Mouse (Mus musculus): ENCODE measurements around the gene Sgms2. TPM values are rescaled to one million over a fixed set of nuclear protein-coding genes. Genes with fewer than 3 reads are reported as not detected.

Gene Sgms2
- polyA plus RNA-seq, 1 experiment from 2014 or later: 1.9 TPM

DNA sequence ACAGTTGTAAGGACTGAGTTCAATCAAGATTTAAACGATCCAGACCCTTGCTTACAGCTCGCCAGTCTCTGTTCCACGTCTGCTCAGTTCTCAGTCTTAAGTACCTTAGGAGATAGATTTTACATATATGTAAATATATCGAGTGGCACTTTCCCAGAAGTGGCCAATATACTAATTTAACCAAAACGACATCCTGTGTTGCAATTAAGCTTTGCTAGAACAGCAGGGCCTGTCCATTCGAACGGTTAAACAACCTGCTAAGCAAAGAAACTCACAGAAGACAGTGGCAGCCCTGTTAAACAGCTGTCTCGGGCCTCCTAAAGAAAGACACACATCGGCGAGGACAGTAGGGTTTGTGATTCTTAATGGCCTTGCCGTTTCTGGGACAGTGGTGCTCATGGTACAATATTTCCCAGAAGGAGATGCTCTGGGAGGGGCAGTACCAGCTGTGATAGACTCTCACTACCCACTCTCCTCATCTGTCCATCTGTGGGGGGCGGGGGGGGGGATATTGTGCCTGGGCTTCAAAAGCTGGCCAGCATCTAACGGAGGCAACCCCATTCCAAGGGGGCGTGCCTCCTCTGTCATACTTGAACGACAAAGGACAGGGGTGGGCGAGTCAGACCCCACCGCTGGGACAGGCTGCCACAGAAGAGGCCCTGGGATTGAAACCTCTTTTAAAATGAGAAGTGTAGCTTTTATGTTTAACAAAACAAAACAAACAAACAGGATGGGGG is 9.1 kb downstream of the Sgms2 start:
- Histone ChIP-seq H3K27ac (no peak overlapping the region), H3K4me3 (no peak overlapping the region), H3K4me2 (replicated peaks) (no peak overlapping the region; the same call in 1 of the 2 replicates), H3K4me1 (0 out of 2 replicates have a peak, but pooled peaks cover 4% of the 10 kb centered on the region), H3K27me3 (0 out of 2 replicates have a peak, but pooled peaks cover 3% of the 10 kb centered on the region), H3K36me3 (no peaks in the 10 kb centered on the region), H3K9ac (no peak overlapping the region), H3K9me3 (replicated peaks) (no peaks in the 10 kb centered on the region)
- ATAC-seq (ENCODE audit: low FRiP score): no peak
- WGBS: 56% methylated on average over 17 of the region's 17 CpGs

- Histone ChIP-seq H3K9me3 (replicated peaks) (no peaks in the 10 kb centered on the region), H3K4me1 (0 out of 2 replicates have a peak, but pooled peaks cover 4% of the 10 kb centered on the region), H3K36me3 (no peaks in the 10 kb centered on the region), H3K4me2 (replicated peaks) (no peak overlapping the region), H3K4me3 (no peak overlapping the region), H3K27me3 (no peaks in the 10 kb centered on the region), H3K27ac (no peak overlapping the region), H3K9ac (no peak overlapping the region)
- 55% methylated on average over 3 of the region's 3 CpGs for WGBS
- ATAC-seq (ENCODE audit: low FRiP score): no peak
Observed at GRCm38 (mm10) chr3:131480659-131481058, 10.6 kb downstream of the Sgms2 start.

DNA sequence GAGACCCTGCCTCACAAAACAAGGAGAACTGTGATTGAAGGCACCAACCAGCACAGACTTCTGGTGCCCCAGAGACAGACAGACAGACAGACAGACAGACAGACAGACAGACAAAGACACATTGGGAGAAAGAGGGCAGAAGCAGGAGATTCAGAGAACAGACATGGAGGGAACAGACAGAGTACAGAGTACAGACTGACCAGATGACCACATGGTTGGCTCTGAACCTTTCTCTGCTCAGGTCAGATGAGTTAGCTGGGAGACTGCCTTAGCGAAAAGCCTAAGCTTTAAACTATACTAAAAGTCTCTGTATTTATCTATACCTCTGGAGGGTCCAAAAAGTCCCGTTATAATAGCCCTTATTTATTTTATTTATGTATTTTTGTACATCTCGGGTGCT is 11.8 kb downstream of the Sgms2 start:
- H3K27ac ChIP-seq: no peak overlapping the region
- no peak overlapping the region for H3K4me3 ChIP-seq
- H3K36me3 ChIP-seq: no peaks in the 10 kb centered on the region
- 0 out of 2 replicates have a peak, but pooled peaks cover 4% of the 10 kb centered on the region for H3K4me1 ChIP-seq
- no peak for ATAC-seq (ENCODE audit: low FRiP score)
- no peak overlapping the region for H3K9ac ChIP-seq
- no peaks in the 10 kb centered on the region for H3K9me3 ChIP-seq (replicated peaks)
- WGBS: 99% methylated on average over 3 of the region's 3 CpGs
- H3K4me2 ChIP-seq (replicated peaks): no peak overlapping the region
- no peaks in the 10 kb centered on the region for H3K27me3 ChIP-seq

GRCm38 (mm10) chr3:131476002-131476401 is 15.2 kb downstream of the Sgms2 start:
- peaks cover 9% of the 10 kb centered on the region for H3K4me1 ChIP-seq
- over 99% methylated on average over 10 of the region's 10 CpGs for WGBS

DNA sequence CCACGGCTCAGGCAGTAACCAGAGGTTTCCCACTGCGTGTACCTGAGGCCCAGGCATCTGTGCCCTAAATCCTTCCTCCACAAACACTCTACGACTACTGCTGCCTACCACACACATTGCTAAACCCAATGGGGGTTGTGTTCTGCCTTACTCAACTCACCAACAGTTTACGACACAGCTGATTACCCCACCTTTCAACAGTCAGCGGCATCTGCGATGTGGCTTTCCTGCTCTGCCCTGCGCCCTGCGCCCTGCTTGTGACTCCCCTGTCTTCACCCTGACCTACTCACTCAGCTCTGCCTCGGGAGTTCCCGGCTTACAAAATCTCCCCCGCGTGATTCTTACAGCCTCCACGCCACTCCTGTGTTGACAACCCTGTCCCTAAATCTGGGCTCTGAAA is 16.7 kb downstream of the Sgms2 start:
- no peak overlapping the region for H3K4me3 ChIP-seq
- H3K9ac ChIP-seq: no peak overlapping the region
- H3K4me2 ChIP-seq (replicated peaks): no peak overlapping the region
- peaks cover 13% of the 10 kb centered on the region for H3K4me1 ChIP-seq
- H3K36me3 ChIP-seq: no peaks in the 10 kb centered on the region
- no peaks in the 10 kb centered on the region for H3K9me3 ChIP-seq (replicated peaks)
- no peak for ATAC-seq (ENCODE audit: low FRiP score)
- H3K27me3 ChIP-seq: no peaks in the 10 kb centered on the region
- H3K27ac ChIP-seq: no peak overlapping the region
- WGBS: 75% methylated on average over 13 of the region's 13 CpGs

More at GRCm38 (mm10) chr3:131476002-131476401, 15.2 kb downstream of the Sgms2 start:
- no peaks in the 10 kb centered on the region for H3K27me3 ChIP-seq
- H3K36me3 ChIP-seq: no peaks in the 10 kb centered on the region
- H3K4me3 ChIP-seq: no peak overlapping the region
- H3K9me3 ChIP-seq (replicated peaks): no peaks in the 10 kb centered on the region
- ATAC-seq (ENCODE audit: low FRiP score): no peak
- no peak overlapping the region for H3K9ac ChIP-seq
- H3K27ac ChIP-seq: no peak overlapping the region
- H3K4me2 ChIP-seq (replicated peaks): no peak overlapping the region

DNA sequence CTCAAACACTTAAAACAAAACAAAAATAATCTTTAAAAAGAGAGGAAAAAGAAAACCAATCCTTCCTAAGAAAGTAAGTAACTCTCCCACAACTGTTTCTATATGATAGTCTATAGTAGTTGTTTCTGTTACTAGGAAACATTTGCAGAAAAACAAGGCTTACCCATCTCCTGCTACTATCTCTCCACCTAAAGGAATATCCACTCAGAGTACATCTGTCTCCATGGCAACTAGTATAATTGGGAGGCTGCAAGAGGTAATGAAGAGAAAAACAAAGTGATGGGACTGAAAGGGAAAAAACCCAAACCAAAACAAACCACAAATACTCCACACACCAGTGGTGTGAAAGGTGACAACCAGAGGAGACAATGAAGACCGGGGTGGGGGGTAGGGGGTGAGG is 17.7 kb downstream of the Sgms2 start:
- Histone ChIP-seq H3K27ac (no peak overlapping the region), H3K4me2 (replicated peaks) (no peak overlapping the region), H3K4me3 (no peak overlapping the region), H3K9ac (no peak overlapping the region), H3K9me3 (replicated peaks) (no peaks in the 10 kb centered on the region), H3K4me1 (peaks cover 13% of the 10 kb centered on the region), H3K36me3 (no peaks in the 10 kb centered on the region), H3K27me3 (no peaks in the 10 kb centered on the region)
- no peak for ATAC-seq (ENCODE audit: low FRiP score)
- 14% methylated on average over 1 of the region's 1 CpGs for WGBS

GRCm38 (mm10) chr3:131471836-131472235 is 19.4 kb downstream of the Sgms2 start:
- Histone ChIP-seq H3K4me2 (replicated peaks) (no peak overlapping the region), H3K4me1 (peaks cover 13% of the 10 kb centered on the region)
- ATAC-seq (ENCODE audit: low FRiP score): peak; percentile 65

DNA sequence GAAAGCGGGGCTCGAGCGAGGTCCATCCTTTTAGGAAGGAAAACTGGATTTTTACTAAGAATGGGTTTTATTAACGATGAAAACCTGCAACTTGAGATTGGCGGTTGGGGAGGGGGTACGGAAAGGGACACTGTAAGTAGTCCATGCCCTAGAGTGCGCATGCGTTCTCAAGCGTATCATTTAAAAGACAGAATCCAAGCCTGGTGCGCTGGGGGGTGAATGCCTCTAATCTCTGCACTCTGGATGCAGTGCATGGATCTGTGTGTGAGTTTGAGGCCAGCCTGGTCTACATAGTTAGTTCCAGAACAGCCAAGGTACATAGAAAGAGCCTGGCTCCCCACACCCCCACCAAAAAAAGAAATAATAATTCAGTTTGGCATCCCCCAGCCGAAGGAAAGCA is 19.8 kb downstream of the Sgms2 start:
- no peak overlapping the region for H3K27ac ChIP-seq
- no peaks in the 10 kb centered on the region for H3K27me3 ChIP-seq
- H3K9me3 ChIP-seq (replicated peaks): no peaks in the 10 kb centered on the region
- H3K4me1 ChIP-seq: peaks cover 13% of the 10 kb centered on the region
- H3K4me3 ChIP-seq: no peak overlapping the region
- no peak overlapping the region for H3K9ac ChIP-seq
- H3K4me2 ChIP-seq (replicated peaks): 0 out of 2 replicates have a peak overlapping the region, but pooled peaks have one; percentile 2
- 68% methylated on average over 11 of the region's 11 CpGs for WGBS
- H3K36me3 ChIP-seq: no peaks in the 10 kb centered on the region
- ATAC-seq (ENCODE audit: low FRiP score): peak; percentile 57

More at GRCm38 (mm10) chr3:131471836-131472235, 19.4 kb downstream of the Sgms2 start:
- no peak overlapping the region for H3K4me3 ChIP-seq
- no peaks in the 10 kb centered on the region for H3K9me3 ChIP-seq (replicated peaks)
- WGBS: 53% methylated on average over 6 of the region's 6 CpGs
- H3K27me3 ChIP-seq: no peaks in the 10 kb centered on the region
- H3K36me3 ChIP-seq: no peaks in the 10 kb centered on the region
- H3K9ac ChIP-seq: no peak overlapping the region
- no peak overlapping the region for H3K27ac ChIP-seq

DNA sequence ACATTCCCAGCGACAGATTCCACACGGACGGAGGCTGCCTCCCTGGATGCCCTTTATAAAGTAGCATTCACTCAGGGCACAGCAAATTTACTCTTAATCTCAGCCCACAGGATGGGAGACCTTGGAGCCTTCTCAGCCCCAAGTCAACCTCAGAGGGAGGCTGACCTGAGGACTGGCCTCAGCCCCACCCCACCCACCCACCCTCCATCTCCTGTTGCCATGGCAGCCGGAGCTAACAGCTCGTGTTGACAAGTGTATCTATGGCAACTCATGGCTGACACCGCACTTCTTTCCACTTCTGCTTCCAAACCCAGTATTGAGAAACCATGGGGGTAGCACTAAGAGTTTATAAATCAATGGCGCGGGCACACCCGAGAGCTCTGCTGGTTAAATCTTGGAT is 20.4 kb downstream of the Sgms2 start:
- no peak overlapping the region for H3K27ac ChIP-seq
- H3K36me3 ChIP-seq: no peaks in the 10 kb centered on the region
- peak; percentile 61 for ATAC-seq (ENCODE audit: low FRiP score)
- no peaks in the 10 kb centered on the region for H3K27me3 ChIP-seq
- no peaks in the 10 kb centered on the region for H3K9me3 ChIP-seq (replicated peaks)
- H3K4me2 ChIP-seq (replicated peaks): no peak overlapping the region
- no peak overlapping the region for H3K4me3 ChIP-seq
- H3K9ac ChIP-seq: no peak overlapping the region
- 27% methylated on average over 9 of the region's 9 CpGs for WGBS
- peaks cover 13% of the 10 kb centered on the region for H3K4me1 ChIP-seq

- Histone ChIP-seq H3K9me3 (replicated peaks) (no peaks in the 10 kb centered on the region), H3K36me3 (no peaks in the 10 kb centered on the region), H3K4me3 (no peak overlapping the region), H3K27me3 (no peaks in the 10 kb centered on the region), H3K27ac (no peak overlapping the region), H3K9ac (no peak overlapping the region), H3K4me2 (replicated peaks) (no peak overlapping the region), H3K4me1 (peaks cover 13% of the 10 kb centered on the region)
- no peak for ATAC-seq (ENCODE audit: low FRiP score)
- WGBS: 21% methylated on average over 3 of the region's 3 CpGs
Observed at GRCm38 (mm10) chr3:131469636-131470035, 21.6 kb downstream of the Sgms2 start.

GRCm38 (mm10) chr3:131466371-131466770 is 24.8 kb downstream of the Sgms2 start:
- 94% methylated on average over 6 of the region's 6 CpGs for WGBS
- Histone ChIP-seq H3K27ac (no peak overlapping the region), H3K4me1 (peaks cover 8% of the 10 kb centered on the region), H3K9me3 (replicated peaks) (no peaks in the 10 kb centered on the region), H3K27me3 (no peaks in the 10 kb centered on the region), H3K36me3 (no peaks in the 10 kb centered on the region), H3K9ac (no peak overlapping the region), H3K4me2 (replicated peaks) (no peak overlapping the region), H3K4me3 (no peak overlapping the region)
- ATAC-seq (ENCODE audit: low FRiP score): no peak

DNA sequence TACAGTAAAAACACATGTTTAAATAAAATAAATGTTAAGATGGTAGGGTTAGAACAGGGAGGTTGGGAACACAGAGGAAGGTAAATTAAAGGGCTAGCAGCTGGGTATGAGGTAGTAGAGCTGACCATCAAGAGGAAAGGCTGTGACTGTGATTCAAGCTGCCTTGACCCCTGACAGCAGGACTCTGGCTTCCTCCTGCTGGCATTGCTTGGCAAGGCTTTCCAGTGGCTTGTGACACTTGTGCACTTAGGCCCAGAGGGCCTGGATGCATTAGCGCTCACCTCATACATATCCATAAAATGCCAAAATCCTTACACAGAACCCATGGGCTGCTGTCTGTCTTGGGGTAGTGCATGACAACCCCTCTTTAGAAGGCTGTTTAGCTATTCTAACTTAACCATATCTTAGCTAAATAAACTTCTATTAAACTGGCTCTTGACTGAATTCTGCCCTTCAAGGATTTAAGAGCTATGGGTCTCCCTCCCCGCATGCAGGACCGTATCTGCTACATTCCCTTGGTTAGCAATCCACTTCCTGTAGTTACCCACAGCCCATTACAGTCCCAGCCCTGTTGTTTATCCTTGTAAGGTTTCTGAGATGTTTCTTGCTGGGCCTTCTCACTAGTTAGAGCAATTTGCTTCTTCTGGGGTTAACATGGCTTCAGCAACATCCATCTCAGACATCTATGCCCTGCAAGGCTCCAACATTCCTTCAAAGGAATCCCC is 25.5 kb downstream of the Sgms2 start:
- H3K27ac ChIP-seq: no peak overlapping the region
- no peaks in the 10 kb centered on the region for H3K9me3 ChIP-seq (replicated peaks)
- ATAC-seq (ENCODE audit: low FRiP score): no peak
- H3K27me3 ChIP-seq: no peaks in the 10 kb centered on the region
- no peak overlapping the region for H3K4me3 ChIP-seq
- H3K4me2 ChIP-seq (replicated peaks): no peak overlapping the region
- H3K36me3 ChIP-seq: no peaks in the 10 kb centered on the region
- 85% methylated on average over 3 of the region's 3 CpGs for WGBS
- peaks cover 1% of the 10 kb centered on the region; the same call in 1 of the 2 replicates for H3K4me1 ChIP-seq
- H3K9ac ChIP-seq: no peak overlapping the region

All from hindbrain, embryonic 12.5 days (tissue).